ENCODE assay signal across 11 mouse cellular contexts in genomic region chr5:106172162-106172561, GRCm38 (mm10).
DNase-seq lines count a peak whose midpoint lies in the region; ATAC-seq and TF ChIP-seq lines count a peak whose summit lies in the region.
"Had no signal": no experiment of that assay in that cellular context is flagged by ENCODE, and none has a peak within 500 bp of the region (broad histone marks: within the 10 kb centered on the region; RNA-seq: fewer than 3 reads in every experiment).

No protein-coding gene starts in this region.

- H3K27me3 ChIP-seq in hindbrain, embryonic 11.5 days (ENCODE audit: control insufficient read depth, insufficient read depth, low read length) = no peaks in the 10 kb centered on the region
- no peaks in the 10 kb centered on the region for H3K27me3 ChIP-seq in hindbrain, embryonic 14.5 days (ENCODE audit: control insufficient read depth, insufficient read depth, low read length)
- H3K27me3 ChIP-seq in embryonic facial prominence, embryonic 14.5 days (replicated peaks; ENCODE audit: control insufficient read depth, insufficient read depth, low read length) = no peaks in the 10 kb centered on the region
- H3K27me3 ChIP-seq in limb, embryonic 10.5 days (ENCODE audit: low read depth, poor library complexity, severe bottlenecking) = no peaks in the 10 kb centered on the region
- no peaks in the 10 kb centered on the region for H3K27me3 ChIP-seq in stomach, postnatal 0 days (ENCODE audit: control insufficient read depth, insufficient read depth, low read length)
- H3K27me3 ChIP-seq: neural tube, embryonic 12.5 days had no signal

- H3K9ac ChIP-seq in hindbrain, embryonic 11.5 days (ENCODE audit: low read depth, low read length) = no peak overlapping the region
- no peak overlapping the region for H3K9ac ChIP-seq in hindbrain, embryonic 14.5 days
- no peak overlapping the region for H3K9ac ChIP-seq in embryonic facial prominence, embryonic 14.5 days (ENCODE audit: low read depth, low read length)
- H3K9ac ChIP-seq in stomach, postnatal 0 days (ENCODE audit: low read length) = no peak overlapping the region
- H3K9ac ChIP-seq: neural tube, embryonic 12.5 days had no signal

- no peaks in the 10 kb centered on the region; the same call in 1 of the 2 replicates for H3K4me1 ChIP-seq in hindbrain, embryonic 11.5 days (replicated peaks; ENCODE audit: control insufficient read depth, insufficient read depth, low read length)
- peaks cover 5% of the 10 kb centered on the region; the same call in 1 of the 2 replicates for H3K4me1 ChIP-seq in hindbrain, embryonic 14.5 days (replicated peaks; ENCODE audit: control insufficient read depth, insufficient read depth, low read length)
- peaks cover 5% of the 10 kb centered on the region; the same call in 1 of the 2 replicates for H3K4me1 ChIP-seq in embryonic facial prominence, embryonic 14.5 days (ENCODE audit: control insufficient read depth, insufficient read depth, low read length)
- H3K4me1 ChIP-seq in limb, embryonic 10.5 days = peaks cover 32% of the 10 kb centered on the region
- no peaks in the 10 kb centered on the region for H3K4me1 ChIP-seq in stomach, postnatal 0 days (replicated peaks; ENCODE audit: control insufficient read depth, insufficient read depth)
- H3K4me1 ChIP-seq: neural tube, embryonic 12.5 days had no signal

- H3K4me2 ChIP-seq in hindbrain, embryonic 11.5 days (replicated peaks; ENCODE audit: low read depth, low read length) = no peak overlapping the region
- H3K4me2 ChIP-seq in hindbrain, embryonic 14.5 days (replicated peaks) = no peak overlapping the region
- no peak overlapping the region for H3K4me2 ChIP-seq in embryonic facial prominence, embryonic 14.5 days (ENCODE audit: low read depth, low read length)
- H3K4me2 ChIP-seq in stomach, postnatal 0 days (replicated peaks; ENCODE audit: low read depth) = no peak overlapping the region
- H3K4me2 ChIP-seq: neural tube, embryonic 12.5 days had no signal

- H3K9me3 ChIP-seq in hindbrain, embryonic 11.5 days (ENCODE audit: control insufficient read depth, low read length) = no peaks in the 10 kb centered on the region
- H3K9me3 ChIP-seq in hindbrain, embryonic 14.5 days (ENCODE audit: control insufficient read depth, low read length) = no peaks in the 10 kb centered on the region
- no peaks in the 10 kb centered on the region for H3K9me3 ChIP-seq in embryonic facial prominence, embryonic 14.5 days (ENCODE audit: control insufficient read depth, low read length)
- H3K9me3 ChIP-seq in limb, embryonic 10.5 days (replicated peaks) = no peaks in the 10 kb centered on the region
- no peaks in the 10 kb centered on the region for H3K9me3 ChIP-seq in stomach, postnatal 0 days (ENCODE audit: control insufficient read depth, low read length)
- H3K9me3 ChIP-seq: neural tube, embryonic 12.5 days had no signal

- peak; percentile 34 for DNase-seq in hindbrain, embryonic 11.5 days (ENCODE audit: low spot score)
- DNase-seq in hindbrain, embryonic 14.5 days (ENCODE audit: low spot score) = no peak
- peak; percentile 56 for DNase-seq in embryo, embryonic 10 days (ENCODE audit: low spot score)
- peak; percentile 32 for DNase-seq in embryonic facial prominence, embryonic 14.5 days (ENCODE audit: low spot score)
- DNase-seq in limb, embryonic 10.5 days (ENCODE audit: low spot score) = peak; percentile 43
- no peak for DNase-seq in ovary, postnatal 10 days (ENCODE audit: low spot score)
- no peak for DNase-seq in stomach, postnatal 0 days (ENCODE audit: low spot score)
- no peak for DNase-seq in cerebellum, adult 11 months
- DNase-seq: lung, adult 2 months; thymus, postnatal 14 days had no signal

- no peak overlapping the region for H3K27ac ChIP-seq in hindbrain, embryonic 11.5 days (ENCODE audit: low read depth, low read length)
- H3K27ac ChIP-seq in hindbrain, embryonic 14.5 days = no peak overlapping the region
- H3K27ac ChIP-seq in embryonic facial prominence, embryonic 14.5 days (replicated peaks; ENCODE audit: low read depth, low read length) = no peak overlapping the region
- peak overlapping the region; percentile 79 for H3K27ac ChIP-seq in limb, embryonic 10.5 days
- no peak overlapping the region for H3K27ac ChIP-seq in stomach, postnatal 0 days (replicated peaks)
- H3K27ac ChIP-seq: neural tube, embryonic 12.5 days had no signal

- 14% methylated on average over 3 of the region's 3 CpGs for WGBS in hindbrain, embryonic 11.5 days
- WGBS in hindbrain, embryonic 14.5 days = 20% methylated on average over 3 of the region's 3 CpGs
- WGBS in embryonic facial prominence, embryonic 14.5 days = 15% methylated on average over 3 of the region's 3 CpGs
- WGBS in limb, embryonic 10.5 days = 6% methylated on average over 3 of the region's 3 CpGs
- 11% methylated on average over 3 of the region's 3 CpGs for WGBS in stomach, postnatal 0 days

- H3K4me3 ChIP-seq in hindbrain, embryonic 11.5 days (ENCODE audit: low read depth, low read length) = no peak overlapping the region
- no peak overlapping the region for H3K4me3 ChIP-seq in hindbrain, embryonic 14.5 days (replicated peaks; ENCODE audit: low read length)
- H3K4me3 ChIP-seq in embryonic facial prominence, embryonic 14.5 days (ENCODE audit: low read depth, low read length) = no peak overlapping the region
- peak overlapping the region; percentile 13; the same call in 1 of the 2 replicates for H3K4me3 ChIP-seq in limb, embryonic 10.5 days
- no peak overlapping the region for H3K4me3 ChIP-seq in stomach, postnatal 0 days (ENCODE audit: low read depth, low read length)
- H3K4me3 ChIP-seq: neural tube, embryonic 12.5 days had no signal

- TF ChIP-seq CTCF in stomach, postnatal 0 days (IDR thresholded peaks at IDR 0.05; ENCODE audit: low read depth) = no peak

- no peak for ATAC-seq in hindbrain, embryonic 11.5 days (ENCODE audit: low FRiP score)
- no peak for ATAC-seq in hindbrain, embryonic 14.5 days (ENCODE audit: low FRiP score)
- no peak for ATAC-seq in embryonic facial prominence, embryonic 14.5 days (ENCODE audit: low read depth)
- ATAC-seq in stomach, postnatal 0 days (ENCODE audit: low FRiP score, low TSS enrichment) = no peak

- TF ChIP-seq EP300 in stomach, postnatal 0 days (optimal IDR thresholded peaks at IDR 0.05) = no peak

- H3K36me3 ChIP-seq in hindbrain, embryonic 11.5 days (ENCODE audit: control insufficient read depth, insufficient read depth, low read length) = no peaks in the 10 kb centered on the region
- no peaks in the 10 kb centered on the region for H3K36me3 ChIP-seq in hindbrain, embryonic 14.5 days (replicated peaks; ENCODE audit: control insufficient read depth, insufficient read depth)
- no peaks in the 10 kb centered on the region for H3K36me3 ChIP-seq in embryonic facial prominence, embryonic 14.5 days (ENCODE audit: control insufficient read depth, insufficient read depth, low read length)
- no peaks in the 10 kb centered on the region for H3K36me3 ChIP-seq in limb, embryonic 10.5 days
- H3K36me3 ChIP-seq in stomach, postnatal 0 days (ENCODE audit: control insufficient read depth, insufficient read depth, low read length) = no peaks in the 10 kb centered on the region
- H3K36me3 ChIP-seq: neural tube, embryonic 12.5 days had no signal

Comparison
In these comparisons a context has a peak if more than half of its experiments do, and no peak if none do; other contexts are left out.
1. DNase-seq: peak in hindbrain, embryonic 11.5 days (single experiment), embryo, embryonic 10 days (single experiment), embryonic facial prominence, embryonic 14.5 days (single experiment) and limb, embryonic 10.5 days (single experiment); none in hindbrain, embryonic 14.5 days (single experiment), ovary, postnatal 10 days (single experiment), stomach, postnatal 0 days (single experiment) and cerebellum, adult 11 months (single experiment).